Mouse (Mus musculus) thymus, postnatal 0 days (tissue): Measurements from ENCODE around the gene Teddm2. TPM values are rescaled to one million over a fixed set of nuclear protein-coding genes. Genes with fewer than 3 reads are reported as not detected.

ENCODE experiments used
- DNase-seq: peaks from one replicate; pipeline ENCODE4 v3.0.0-alpha.2; 2015; ENCODE audit warnings: low spot score
- polyA plus RNA-seq: library from polyadenylated mRNA; unstranded; fragments of >200 nt; fragmentation: Nextera tagmentation; extraction: Ambion mirVana; gene quantifications from 2 replicates; pipeline ENCODE4 v1.2.1, GENCODE M21; 2015

Teddm2 gene
- polyA plus RNA-seq: 0.77 and 1.3 TPM in 2 replicates

GRCm38 (mm10) chr1:153899731-153900380, at the start of gene Teddm2, which contains the start of gene Glul:
Teddm2 (minus strand) TSS chr1:153900228.
Glul (plus strand) TSS chr1:153899944.
- DNase-seq: peak; percentile 96

- no peak for DNase-seq
These were observed 47.8 kb upstream of the Teddm2 start for GRCm38 (mm10) chr1:153947837-153948236.

DNA sequence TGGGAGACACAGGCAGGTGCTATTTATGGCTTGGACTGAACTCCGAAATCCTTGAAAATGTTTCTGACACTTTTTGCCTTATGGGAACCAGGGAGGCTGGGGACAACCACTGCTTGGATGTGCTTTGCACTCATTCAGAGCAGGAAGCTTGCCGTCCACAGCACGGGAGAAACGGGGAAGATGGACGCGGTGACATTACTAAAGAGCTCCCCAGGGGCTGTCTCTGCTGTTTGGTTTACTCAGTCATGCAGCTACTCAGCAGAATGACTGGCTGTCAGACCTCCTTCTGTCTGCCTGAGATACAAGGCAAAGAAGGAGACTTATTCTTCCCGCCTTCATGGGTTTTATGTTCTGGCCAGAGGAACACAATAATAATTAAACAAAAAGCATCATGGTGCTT, 46.9 kb upstream of the Teddm2 start:
- no peak for DNase-seq

DNA sequence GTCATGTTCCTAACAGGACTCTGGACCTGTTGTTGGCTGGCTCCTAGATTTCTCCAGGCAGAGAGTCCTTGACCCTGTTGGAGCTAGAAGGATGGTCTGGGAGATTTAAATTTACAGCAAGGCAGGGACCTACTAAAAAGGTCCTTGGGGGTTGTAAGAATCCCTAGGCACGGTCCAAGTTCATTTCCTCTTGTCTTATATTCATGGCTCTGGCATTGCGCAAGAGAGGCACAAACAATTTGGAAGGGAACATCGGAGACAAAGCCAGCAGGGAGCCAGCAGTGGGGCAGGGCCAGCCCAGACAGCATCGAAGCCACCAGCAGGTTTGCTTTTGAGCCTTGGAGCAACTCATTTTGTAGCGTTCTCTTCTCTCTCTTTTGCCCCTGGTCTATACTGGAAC, 45.2 kb upstream of the Teddm2 start:
- no peak for DNase-seq

DNA sequence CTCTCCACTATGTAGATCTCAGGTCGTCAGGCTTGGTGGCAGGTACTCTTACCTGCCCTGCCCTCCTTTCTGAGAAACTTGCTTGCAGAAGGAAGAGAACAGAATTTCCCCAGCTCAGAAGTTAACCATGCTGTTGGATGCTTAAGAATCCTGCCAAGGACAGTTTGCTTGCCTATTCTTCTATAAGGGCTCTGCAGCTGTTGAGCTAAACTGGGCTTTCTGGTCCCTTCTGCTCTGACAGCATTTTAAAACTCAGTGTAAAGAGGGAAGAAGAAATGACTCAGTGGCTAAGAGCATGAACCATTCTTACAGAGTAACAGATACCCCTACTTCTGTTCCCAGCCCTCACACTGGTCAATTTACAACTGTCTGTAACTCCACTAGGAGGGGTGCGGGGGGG, 41.0 kb upstream of the Teddm2 start:
- no peak for DNase-seq

DNA sequence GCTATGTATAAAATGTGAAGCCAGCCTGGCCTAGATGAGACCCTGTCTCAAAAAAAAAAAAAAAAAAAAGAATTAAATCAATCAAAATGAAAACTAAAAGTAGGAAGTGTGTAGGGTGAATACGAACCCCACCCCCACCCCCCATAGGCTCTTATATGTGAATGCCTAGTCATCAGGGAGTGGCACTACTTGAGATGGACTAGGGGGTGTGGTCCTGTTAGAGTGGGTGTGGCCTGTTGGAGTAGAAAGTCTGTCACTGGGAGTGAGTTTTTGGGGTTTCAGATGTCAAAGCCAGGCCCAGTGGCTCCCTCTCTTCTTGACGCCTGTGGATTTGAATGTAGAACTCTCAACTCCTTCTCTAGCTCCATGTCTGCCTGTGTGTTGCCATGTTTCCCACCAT, 37.0 kb upstream of the Teddm2 start:
- DNase-seq: no peak

DNA sequence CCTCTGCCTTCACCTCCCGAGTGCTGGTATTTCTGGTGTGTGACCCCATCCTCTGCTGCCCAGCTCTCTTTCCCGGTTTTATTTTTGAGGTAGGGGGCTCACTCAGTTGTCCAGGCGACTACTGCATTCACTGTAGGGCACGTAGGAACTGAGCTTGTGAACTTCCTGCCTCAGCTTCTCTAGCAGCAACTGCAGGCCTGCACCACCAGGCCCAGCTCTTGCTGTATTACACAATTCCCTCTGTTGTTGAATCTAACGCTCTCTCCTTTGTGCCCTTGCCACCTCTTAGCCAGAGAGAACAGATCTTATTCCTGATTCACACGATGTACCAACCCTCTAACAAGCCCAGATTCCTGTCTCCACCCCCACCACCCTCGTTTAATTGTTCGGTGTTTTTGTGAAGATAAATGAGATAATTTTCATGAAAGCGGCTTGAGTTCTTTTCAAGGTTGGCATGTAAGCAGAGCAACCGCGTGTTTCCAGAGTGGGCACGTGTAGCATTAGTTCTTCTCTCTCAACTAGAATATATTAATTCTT, 35.9 kb upstream of the Teddm2 start:
- DNase-seq: no peak

DNA sequence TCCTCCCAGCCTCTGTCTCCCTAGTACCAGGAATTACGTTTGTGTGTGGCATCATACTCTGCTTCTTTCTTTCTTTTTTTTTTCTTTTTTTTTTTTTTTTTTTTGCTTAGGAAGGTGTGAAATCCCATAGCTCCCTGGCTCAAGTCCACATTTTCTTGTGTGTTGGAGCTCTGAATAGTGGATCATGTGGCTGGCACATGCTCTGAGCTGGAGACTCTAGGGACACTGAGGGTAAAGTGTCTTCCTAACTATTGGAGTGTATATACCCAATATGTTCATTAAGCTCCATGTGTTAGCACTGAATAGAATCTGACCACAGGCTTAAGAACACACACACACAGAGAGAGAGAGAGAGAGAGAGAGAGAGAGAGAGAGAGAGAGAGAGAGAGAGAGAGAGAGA, 33.7 kb upstream of the Teddm2 start:
- no peak for DNase-seq

DNA sequence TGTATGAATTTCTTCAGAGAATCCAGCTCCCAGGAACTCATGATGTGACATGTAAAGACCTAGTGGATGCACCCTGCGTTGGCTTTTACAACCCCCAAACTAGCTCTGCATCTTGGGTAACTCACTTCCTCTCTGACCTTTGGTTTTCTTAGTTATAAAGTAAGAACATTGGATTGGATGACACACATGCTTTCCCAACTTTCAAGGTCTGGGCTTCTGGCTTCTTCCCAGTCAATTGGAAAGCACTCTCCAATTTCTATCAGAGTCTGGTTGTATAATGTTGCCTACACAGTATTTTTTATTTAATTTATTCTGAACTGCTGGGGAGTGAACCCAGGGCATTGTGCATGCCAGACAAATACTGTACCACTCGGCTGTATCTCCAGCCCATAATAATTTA, 30.4 kb upstream of the Teddm2 start:
- DNase-seq: no peak

DNA sequence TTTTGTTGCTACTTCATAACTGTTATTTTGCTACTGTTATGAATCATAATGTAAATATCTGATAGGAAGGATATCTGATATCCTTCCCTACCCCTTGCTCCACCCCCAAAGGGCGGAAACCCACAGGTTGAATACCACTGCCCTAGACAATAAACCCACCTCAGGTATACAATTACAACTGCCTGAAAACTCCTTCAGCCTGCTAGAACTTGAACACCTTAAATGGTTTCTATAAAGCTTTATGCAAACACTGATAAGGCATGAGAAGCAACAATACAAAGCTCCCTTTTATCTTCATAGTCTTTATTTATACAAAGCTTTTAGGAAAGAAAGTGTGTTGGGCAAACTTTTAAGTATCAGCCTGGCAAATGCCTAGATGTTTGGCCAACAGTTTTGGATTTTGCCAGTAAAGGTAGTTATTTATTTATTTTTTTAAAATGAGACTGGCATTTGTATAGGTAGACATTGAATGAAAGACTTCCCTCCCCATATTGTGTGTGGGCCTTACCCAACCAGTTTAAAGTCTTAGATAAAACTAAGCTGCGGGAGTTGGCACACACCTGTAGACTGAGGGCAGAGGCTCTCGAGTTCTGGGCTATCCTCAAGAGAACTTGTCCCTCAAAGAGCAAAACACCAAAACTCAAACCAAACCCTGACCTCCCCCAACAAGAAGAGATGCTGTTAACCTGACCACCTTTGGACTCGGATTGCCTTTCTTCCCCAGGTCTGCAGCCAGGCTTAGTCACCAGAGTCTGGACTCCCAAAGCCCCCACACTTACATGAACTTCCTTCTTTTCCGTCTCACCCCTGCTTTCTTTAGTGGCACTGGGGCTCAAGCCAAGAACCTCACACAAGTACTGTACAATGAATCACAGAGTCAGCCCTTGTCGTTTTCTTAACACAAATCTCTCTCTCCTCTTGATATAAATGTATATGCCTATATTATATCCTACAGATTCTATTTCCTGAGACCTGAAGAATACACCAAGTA, 24.7 kb upstream of the Teddm2 start:
- DNase-seq: no peak

GRCm38 (mm10) chr1:153922571-153923021, 22.6 kb upstream of the Teddm2 start:
- no peak for DNase-seq

DNA sequence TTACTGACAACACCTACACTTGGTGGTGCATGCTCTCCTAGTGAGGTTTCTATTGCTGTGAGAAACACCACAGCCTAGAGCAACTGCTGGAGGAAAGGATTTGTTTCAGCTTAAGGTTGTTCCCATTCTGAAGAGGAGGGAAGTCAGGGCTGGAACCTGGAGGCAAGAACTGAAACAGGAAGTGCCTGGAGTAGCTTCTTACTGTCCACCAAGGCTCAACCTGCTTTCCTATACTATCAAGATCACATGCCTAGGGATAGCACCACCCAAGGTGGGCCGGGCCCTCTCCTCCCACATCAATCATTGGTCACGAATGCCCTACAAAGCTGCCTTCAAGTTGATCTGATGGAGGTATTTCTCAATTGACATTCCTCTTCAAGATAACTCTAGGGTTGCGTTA, 21.6 kb upstream of the Teddm2 start:
- DNase-seq: no peak

GRCm38 (mm10) chr1:153918521-153919206, 18.6 kb upstream of the Teddm2 start:
- no peak for DNase-seq

- no peak for DNase-seq
These were observed 13.8 kb upstream of the Teddm2 start for GRCm38 (mm10) chr1:153913869-153914268.

GRCm38 (mm10) chr1:153911276-153911795, 11.3 kb upstream of the Teddm2 start:
- no peak for DNase-seq

DNA sequence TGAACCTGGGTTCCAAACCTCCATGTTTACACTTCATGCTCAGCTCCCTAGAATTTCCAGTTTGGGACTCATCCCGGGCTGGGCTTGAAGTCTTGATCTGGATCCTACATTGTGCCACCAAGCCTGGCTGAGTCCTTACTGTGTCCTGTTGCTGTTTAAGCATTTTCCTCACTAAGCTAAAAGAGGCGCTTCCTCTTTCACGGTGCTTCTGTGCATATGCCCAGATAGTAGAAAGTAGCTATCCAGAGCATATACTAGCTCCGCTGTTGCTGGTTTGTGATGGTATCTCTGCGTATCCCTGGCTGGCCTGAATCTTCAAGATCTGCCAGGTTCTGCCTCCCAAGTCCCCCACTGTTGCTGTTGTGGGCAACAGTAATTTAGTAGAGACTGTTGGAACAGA, 10.4 kb upstream of the Teddm2 start:
- no peak for DNase-seq

- no peak for DNase-seq
These were observed 9.9 kb upstream of the Teddm2 start for GRCm38 (mm10) chr1:153909963-153910291.

DNA sequence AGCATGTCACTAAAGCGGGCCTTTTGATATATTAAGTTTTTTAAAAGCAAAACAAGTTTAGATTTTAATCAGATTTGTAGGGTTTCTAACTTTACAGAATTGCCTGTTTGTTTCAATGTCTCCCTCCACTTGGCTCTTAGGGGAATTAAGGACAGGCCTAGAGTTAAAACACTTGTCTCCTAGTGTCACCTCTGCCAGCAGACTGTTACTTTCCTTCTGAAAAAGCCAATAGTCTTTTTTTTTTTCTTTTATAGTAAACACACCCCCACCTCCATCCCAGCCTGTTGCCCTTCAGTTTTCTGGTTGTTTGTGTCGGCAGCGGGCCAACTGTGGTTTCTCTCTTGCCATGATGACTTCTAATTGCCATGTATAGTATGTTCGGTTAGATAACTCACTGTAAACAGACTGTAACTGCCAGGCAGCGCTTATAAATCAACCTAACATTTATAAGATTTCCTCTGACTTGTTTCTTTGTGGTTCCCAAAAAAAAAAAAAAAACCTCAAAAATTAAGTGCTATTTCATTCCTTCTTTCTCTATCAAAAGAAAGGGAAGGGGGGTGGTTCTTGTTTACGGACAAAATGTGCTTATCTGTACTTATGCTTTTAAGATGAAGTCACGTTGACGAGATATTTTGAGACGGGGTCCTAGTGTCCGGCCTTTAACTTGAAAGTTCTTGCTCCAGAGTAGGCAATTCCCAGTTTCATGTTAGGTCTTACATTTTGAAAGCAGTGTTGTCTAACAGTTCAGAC, 9.4 kb upstream of the Teddm2 start:
- DNase-seq: no peak

- no peak for DNase-seq
These were observed 8.7 kb upstream of the Teddm2 start for GRCm38 (mm10) chr1:153908741-153909140.

DNA sequence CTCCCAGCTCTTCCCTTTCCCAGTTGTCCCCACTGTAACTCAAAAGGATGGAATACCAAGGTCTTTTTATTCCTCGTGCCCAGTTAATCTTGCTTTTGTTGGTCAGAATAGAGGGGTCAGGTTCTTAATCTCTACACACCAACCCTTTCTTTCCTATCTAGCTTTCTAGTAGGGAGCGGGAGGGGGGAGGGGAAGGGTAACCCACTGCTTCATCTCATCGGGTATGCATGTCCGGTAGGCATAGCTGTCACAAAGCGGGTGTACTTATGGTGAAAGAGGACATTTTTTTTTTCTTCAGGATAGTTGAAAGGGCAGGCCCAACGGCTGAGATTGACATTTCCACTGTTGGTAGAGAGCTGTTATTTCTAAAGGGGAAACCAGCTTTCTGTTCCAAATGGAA, 8.2 kb upstream of the Teddm2 start:
- DNase-seq: no peak

- no peak for DNase-seq
These were observed 5.9 kb upstream of the Teddm2 start for GRCm38 (mm10) chr1:153905884-153906283.
